Mouse (Mus musculus) small intestine, adult 2 months (tissue): ENCODE data around the gene Rpl23. TPM values are rescaled to one million over a fixed set of nuclear protein-coding genes. Genes with fewer than 3 reads are reported as not detected.
A peak's percentile ranks its signal among the peaks of the same experiment; 100 is the strongest.

Source experiments
- H3K27ac ChIP-seq: fragments of 200-500 bp; 2 replicates; pipeline ENCODE4 v1.5.1; 2012; ENCODE audit warnings: low read depth, low read length, control low read depth, inconsistent platforms; ENCODE audit not compliant: insufficient read depth
- H3K27me3 ChIP-seq: fragments of 200-500 bp; 2 replicates; pipeline ENCODE4 v1.6.1; 2012; ENCODE audit warnings: mild to moderate bottlenecking, moderate library complexity, low read length, inconsistent platforms; ENCODE audit not compliant: control insufficient read depth, insufficient read depth
- H3K36me3 ChIP-seq: fragments of 200-500 bp; 2 replicates; pipeline ENCODE4 v1.6.1; 2012; ENCODE audit warnings: mild to moderate bottlenecking, low read length, control low read depth, inconsistent platforms; ENCODE audit not compliant: control insufficient read depth, insufficient read depth
- H3K4me1 ChIP-seq: fragments of 200-500 bp; 2 replicates; pipeline ENCODE4 v1.6.1; 2012; ENCODE audit warnings: low read length, inconsistent platforms, mixed read lengths; ENCODE audit not compliant: control insufficient read depth, insufficient read depth, insufficient read length
- H3K4me3 ChIP-seq: fragments of 200-500 bp; 2 replicates; pipeline ENCODE4 v1.5.1; 2012; ENCODE audit warnings: low read depth, mild to moderate bottlenecking, control low read depth, inconsistent platforms, low read length, moderate library complexity
- CTCF ChIP-seq: fragments of 200-500 bp; IDR thresholded peaks from 2 replicates; pipeline ENCODE4 v1.5.1; 2012; ENCODE audit warnings: low read depth, mild to moderate bottlenecking, control low read depth, inconsistent platforms, low read length, moderate library complexity, mixed read lengths; ENCODE audit not compliant: insufficient replicate concordance, insufficient read length; ENCODE audit errors: extremely low read depth
- POLR2A ChIP-seq: fragments of 200-500 bp; IDR thresholded peaks from 2 replicates; pipeline ENCODE4 v1.6.1; 2012; ENCODE audit warnings: low read depth, mild to moderate bottlenecking, control low read depth, inconsistent platforms, low read length, moderate library complexity
- WGBS: fragments of 180-500 bp; shearing (Covaris S2); methylation state at CpG from one replicate; pipeline ENCODE4 v1.1.7; 2018; 5-methylcytosine and 5-hydroxymethylcytosine counted together
- polyA plus RNA-seq: library from polyadenylated mRNA; depleted of rRNA; stranded (reverse); fragments of >200 nt; gene quantifications from 2 replicates; pipeline ENCODE4 v1.2.3, GENCODE M21; 2012

Gene Rpl23
- polyA plus RNA-seq, 1 experiment = 22.0 TPM

- Histone ChIP-seq H3K4me3 (no peak overlapping the region), H3K4me1 (peaks cover 6% of the 10 kb centered on the region), H3K36me3 (peaks cover 28% of the 10 kb centered on the region), H3K27me3 (no peaks in the 10 kb centered on the region), H3K27ac (no peak overlapping the region)
- no peak for TF ChIP-seq POLR2A
- no peak for TF ChIP-seq CTCF
These were observed 20.6 kb downstream of the Rpl23 start for GRCm38 (mm10) chr11:97761638-97762037.

DNA sequence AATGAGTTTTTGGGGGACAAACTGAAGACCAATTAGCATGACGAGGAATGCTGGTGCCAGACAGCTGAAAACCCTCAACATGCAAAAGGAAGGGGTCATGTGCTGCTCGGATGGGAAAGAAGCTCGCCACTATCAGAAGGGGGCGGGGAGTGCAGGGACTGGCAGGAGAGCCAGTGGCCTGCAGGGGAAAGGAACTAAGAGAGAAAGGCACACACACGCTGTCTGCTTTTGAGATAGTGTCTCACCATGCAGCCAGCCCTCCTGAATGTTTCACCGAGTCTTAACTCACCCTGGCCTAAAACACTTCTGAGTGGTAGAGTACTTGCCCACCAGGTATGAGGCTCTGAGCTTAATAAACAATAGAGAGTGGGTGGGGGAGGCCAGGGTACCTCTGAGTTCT, 23.3 kb downstream of the Rpl23 start:
- H3K36me3 ChIP-seq = peaks cover 36% of the 10 kb centered on the region
- H3K27me3 ChIP-seq = no peaks in the 10 kb centered on the region
- H3K4me1 ChIP-seq = no peaks in the 10 kb centered on the region
- H3K4me3 ChIP-seq = no peak overlapping the region
- no peak for TF ChIP-seq CTCF
- WGBS = 85% methylated on average over 6 of the region's 6 CpGs
- H3K27ac ChIP-seq = no peak overlapping the region

GRCm38 (mm10) chr11:97758125-97758524, 24.1 kb downstream of the Rpl23 start:
- no peak for TF ChIP-seq POLR2A
- TF ChIP-seq CTCF = no peak
- peaks cover 41% of the 10 kb centered on the region for H3K36me3 ChIP-seq
- no peaks in the 10 kb centered on the region for H3K4me1 ChIP-seq
- H3K4me3 ChIP-seq = no peak overlapping the region
- 92% methylated on average over 1 of the region's 1 CpGs for WGBS
- no peak overlapping the region for H3K27ac ChIP-seq
- H3K27me3 ChIP-seq = no peaks in the 10 kb centered on the region

GRCm38 (mm10) chr11:97753277-97753676, 29.0 kb downstream of the Rpl23 start:
- Histone ChIP-seq H3K36me3 (peaks cover 52% of the 10 kb centered on the region), H3K27me3 (no peaks in the 10 kb centered on the region), H3K4me1 (no peaks in the 10 kb centered on the region), H3K27ac (no peak overlapping the region), H3K4me3 (no peak overlapping the region)
- WGBS = 95% methylated on average over 8 of the region's 8 CpGs
- TF ChIP-seq POLR2A = no peak
- TF ChIP-seq CTCF = no peak

DNA sequence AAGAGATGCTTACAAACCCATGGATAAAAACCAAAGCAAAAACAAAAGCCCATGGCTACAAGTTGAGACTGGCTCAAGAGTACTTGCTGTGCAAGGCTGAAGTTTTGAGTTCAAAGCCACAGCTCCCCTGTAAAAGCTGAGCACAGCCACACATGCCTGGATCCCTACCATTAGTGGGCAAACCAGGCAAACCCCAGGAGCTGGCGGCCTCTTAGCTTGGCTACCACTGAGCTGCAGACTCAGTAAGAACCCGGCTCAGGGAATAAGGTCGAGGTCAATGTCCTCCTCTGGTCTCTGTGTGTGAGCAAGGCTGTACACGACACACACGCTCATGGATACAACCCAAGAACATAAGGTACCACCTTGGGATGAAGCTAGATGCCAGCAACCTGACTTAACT, 33.7 kb downstream of the Rpl23 start:
- 85% methylated on average over 5 of the region's 5 CpGs for WGBS
- TF ChIP-seq POLR2A = no peak
- TF ChIP-seq CTCF = no peak
- H3K4me1 ChIP-seq = no peaks in the 10 kb centered on the region
- H3K36me3 ChIP-seq = peaks cover 40% of the 10 kb centered on the region
- H3K27me3 ChIP-seq = no peaks in the 10 kb centered on the region
- H3K4me3 ChIP-seq = no peak overlapping the region
- no peak overlapping the region for H3K27ac ChIP-seq

GRCm38 (mm10) chr11:97747773-97748172, 34.5 kb downstream of the Rpl23 start:
- H3K4me3 ChIP-seq = no peak overlapping the region
- WGBS = 89% methylated on average over 8 of the region's 8 CpGs
- no peaks in the 10 kb centered on the region for H3K4me1 ChIP-seq
- H3K27ac ChIP-seq = no peak overlapping the region
- peaks cover 34% of the 10 kb centered on the region for H3K36me3 ChIP-seq
- TF ChIP-seq CTCF (no peak), POLR2A (no peak)
- H3K27me3 ChIP-seq = no peaks in the 10 kb centered on the region

- Histone ChIP-seq H3K4me1 (no peaks in the 10 kb centered on the region), H3K27ac (no peak overlapping the region), H3K36me3 (peaks cover 19% of the 10 kb centered on the region), H3K4me3 (peak overlapping the region; percentile 65), H3K27me3 (no peaks in the 10 kb centered on the region)
- 2% methylated on average over 13 of the region's 13 CpGs for WGBS
- TF ChIP-seq POLR2A (0 out of 2 replicates have a peak, but pooled peaks have one; percentile 2), CTCF (no peak)
These were observed 36.9 kb downstream of the Rpl23 start for GRCm38 (mm10) chr11:97745331-97745721.
